Mouse (Mus musculus): ENCODE measurements around the gene Slain2. TPM values are rescaled to one million over a fixed set of nuclear protein-coding genes. Genes with fewer than 3 reads are reported as not detected.
A peak's percentile ranks its signal among the peaks of the same experiment; 100 is the strongest.
"Not testable (repeated sequence)": the region's sequence is repeated elsewhere in the genome, so short reads cannot be mapped to it uniquely, and the experiment has no call there.

Gene Slain2
- total RNA-seq, 2 experiments from 2014 or later: 54.6 to 65.3 TPM

DNA sequence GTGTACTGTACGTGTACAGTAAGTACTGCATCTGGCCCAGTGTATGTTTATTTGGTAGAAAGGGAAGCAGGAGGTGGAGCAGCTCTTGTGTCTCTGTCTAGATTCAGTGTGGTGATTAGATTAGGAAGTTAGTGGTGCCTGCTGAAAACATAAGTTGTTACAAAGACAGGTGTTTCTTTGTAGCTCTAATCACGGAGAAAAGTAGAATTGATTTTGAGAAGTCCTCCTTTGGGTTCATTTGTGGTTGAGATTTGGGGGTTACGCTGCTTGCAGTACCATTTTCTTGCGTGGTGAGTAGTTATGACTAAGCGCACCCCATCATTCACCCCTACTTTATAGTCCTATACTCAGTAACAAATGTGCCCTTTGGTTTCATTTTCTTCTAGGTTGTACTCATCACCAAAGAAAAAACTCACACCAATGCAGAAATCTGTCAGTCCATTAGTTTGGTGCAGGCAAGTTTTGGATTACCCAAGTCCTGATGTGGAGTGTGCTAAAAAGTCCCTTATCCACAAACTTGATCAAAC, 26.9 kb downstream of the Slain2 start:
- DNase-seq (ENCODE audit: low spot score in 2 of 2): no peak

DNA sequence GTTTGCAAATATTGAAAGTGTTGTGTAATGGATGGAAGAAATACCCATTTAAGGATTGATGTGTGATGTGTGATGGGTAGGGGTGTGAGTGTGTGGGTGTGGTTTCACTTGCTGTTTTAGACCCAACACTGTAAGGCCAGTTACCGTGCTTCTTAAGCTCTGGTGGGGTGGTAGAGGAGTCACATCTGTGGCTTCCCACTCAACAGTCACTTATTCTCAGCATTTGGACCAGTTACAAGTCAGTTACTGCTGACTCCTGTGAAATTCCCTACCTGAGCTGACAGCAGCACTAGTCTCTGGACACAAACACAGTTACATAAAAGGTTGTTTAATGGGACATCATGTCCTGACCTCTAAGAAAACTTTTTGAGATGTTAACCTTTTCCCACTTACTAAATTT, 34.0 kb downstream of the Slain2 start:
- no peak for DNase-seq (ENCODE audit: low spot score in 2 of 2)

DNA sequence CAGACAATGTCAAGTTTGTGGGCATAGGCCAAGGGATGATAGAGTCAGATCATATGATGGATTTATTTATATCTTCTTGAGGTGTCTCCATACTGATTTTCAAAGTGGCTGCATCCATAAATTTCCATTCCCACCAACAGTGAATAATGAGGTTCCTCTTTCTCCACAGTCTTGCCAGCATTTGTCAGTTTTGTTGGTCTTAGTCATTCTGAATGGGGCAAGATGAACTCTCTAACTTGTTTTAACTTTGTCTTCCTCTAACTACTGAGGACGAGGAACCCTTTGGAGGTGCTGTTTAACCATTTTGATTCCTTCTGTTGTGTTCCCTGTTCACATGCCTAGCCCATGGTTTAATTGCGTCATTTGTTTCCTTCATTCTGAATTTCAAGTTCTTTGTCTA, 36.1 kb downstream of the Slain2 start:
- DNase-seq (ENCODE audit: low spot score in 2 of 2): no peak

DNA sequence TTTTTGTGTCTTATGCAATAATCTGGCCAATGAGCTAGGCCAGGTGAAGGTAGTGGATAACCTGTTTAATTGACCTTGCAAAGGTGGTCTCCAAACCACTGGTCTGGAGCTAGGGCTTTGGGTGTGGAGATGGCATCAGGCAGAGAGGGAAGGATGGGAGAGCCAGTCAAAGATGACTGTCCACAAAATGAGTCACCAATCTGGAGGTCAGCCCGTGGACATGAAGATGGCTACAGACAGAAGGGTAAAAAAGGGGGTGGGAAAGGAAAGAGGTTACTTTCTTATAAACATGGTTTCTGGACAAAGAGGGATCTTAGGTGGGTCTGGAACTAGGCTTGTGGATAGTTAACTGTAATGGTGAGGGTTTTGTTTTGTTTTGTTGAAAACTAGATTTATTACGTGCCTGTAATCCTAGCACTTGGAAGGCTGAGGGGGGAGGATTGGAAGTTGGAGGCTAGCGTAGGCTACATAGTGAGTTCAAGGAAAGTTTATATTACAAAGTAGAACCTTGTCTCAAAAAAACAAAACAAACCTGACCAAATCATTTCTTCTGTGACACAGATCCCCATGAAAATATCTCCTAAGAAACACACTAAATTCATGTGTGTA, 40.0 kb downstream of the Slain2 start:
- DNase-seq (ENCODE audit: low spot score in 2 of 2): no peak

DNA sequence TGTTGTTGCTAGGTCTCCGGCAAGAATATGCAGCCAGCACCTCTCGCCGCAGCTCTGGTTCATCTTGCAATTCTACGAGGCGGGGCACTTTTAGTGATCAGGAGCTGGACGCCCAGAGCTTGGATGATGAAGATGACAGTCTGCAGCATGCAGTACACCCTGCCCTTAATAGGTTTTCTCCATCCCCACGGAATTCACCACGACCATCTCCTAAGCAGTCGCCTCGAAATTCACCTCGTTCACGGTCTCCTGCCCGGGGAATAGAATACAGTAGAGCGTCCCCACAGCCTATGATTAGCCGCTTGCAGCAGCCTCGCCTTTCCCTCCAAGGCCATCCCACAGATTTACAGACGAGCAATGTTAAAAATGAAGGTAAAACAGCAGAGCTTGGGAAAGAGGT, 43.2 kb downstream of the Slain2 start:
- DNase-seq (ENCODE audit: low spot score in 2 of 2): no peak

DNA sequence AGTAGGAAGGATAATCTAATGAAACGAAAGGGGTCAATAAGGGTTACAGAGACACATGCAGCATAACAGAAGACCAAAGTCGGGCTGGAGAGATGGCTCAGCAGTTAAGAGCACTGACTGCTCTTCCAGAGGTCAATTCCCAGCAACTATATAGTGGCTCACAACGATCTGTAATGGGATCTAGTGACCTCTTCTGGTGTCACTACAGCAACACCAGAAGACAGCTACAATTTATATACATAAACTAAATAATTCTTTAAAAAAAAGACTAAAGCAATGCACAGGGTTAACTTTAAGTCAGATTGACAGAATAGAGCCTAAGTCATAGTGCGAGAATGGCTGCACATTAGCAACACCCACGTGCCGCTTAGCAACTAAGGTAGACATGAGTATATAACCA, 46.0 kb downstream of the Slain2 start:
- DNase-seq (ENCODE audit: low spot score in 2 of 2): no peak

DNA sequence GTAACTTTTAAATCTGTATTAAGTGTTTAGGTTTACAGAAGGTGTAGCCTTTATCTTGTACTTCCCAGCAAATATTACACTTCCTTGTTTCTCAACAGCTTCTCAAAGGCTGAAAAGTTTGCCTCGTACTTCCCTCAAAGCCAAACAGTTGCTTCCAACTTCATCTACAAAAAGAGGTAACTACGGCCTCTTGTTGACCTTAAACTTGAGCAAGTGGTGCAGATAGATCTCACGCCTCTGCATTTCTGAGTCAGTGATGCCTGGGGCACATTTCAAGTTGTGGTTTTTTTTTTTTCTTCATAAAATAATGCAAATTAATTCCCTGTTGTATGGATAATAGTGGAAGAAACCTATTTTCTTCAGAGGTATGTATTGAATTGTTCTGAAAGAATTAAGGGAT, 51.6 kb downstream of the Slain2 start:
- DNase-seq (ENCODE audit: low spot score in 2 of 2): no peak

DNA sequence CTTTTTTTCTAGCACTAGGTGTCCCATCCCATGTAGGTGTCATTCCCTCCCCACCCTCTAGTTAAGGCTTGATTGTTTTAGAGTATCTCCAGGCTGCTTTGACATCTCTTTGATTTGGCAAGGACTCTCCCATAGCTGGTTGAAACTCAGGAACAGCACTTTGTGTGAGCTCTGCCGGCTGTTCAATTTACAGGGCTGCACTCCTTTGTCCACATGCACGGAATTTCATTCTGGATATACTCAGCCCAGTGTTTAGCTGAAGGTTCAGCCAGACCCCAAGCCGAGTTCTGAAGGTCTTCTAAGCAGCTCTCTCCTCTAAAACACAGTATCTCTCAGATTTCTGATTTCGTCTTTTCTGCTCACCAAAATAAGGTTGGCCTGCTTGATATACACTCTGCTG, 58.3 kb downstream of the Slain2 start:
- no peak for DNase-seq (ENCODE audit: low spot score in 2 of 2)

DNA sequence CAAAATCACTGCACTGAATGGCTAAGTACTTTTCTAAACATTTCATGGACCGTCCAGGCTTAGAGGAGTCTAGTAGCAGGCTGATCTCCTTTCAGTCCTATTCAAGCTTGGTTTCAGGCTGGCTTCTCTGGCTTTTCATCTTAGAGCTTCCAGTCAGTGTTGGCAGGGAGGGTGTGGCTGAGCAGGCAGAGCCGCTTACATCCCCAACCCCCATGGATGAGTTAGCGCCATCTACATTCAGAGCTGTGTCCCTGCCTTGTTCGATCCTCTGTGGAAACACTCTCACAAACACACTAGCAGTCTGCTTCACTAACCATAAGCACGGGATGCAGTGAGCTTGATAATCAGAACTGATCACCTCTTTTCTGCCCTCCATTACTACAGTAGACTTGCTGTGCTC, 58.8 kb downstream of the Slain2 start:
- no peak for DNase-seq (ENCODE audit: low spot score in 2 of 2)

DNA sequence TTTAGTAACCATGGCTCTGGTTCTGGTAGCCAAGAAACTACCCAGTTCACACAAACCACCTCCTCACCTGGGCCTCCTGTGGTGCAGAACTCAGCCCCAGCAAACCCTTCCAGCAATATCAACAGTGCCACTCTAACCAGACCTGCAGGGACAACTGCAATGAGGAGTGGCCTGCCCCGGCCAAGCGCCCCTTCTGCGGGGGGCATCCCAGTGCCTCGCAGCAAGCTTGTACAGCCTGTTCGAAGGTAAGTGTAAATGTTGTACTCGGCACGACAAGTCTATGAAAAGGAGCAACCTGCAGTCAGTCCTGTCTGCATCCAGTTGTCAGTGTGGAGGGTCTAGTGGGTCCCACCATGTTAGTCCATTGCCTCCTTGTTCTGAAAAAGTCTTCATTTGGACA, 60.5 kb downstream of the Slain2 start, which contains the start of gene Gm10135:
Gm10135 (minus strand) TSS at position 101 of the 400 bp plus-strand sequence.
- DNase-seq (ENCODE audit: low spot score in 2 of 2): no peak

DNA sequence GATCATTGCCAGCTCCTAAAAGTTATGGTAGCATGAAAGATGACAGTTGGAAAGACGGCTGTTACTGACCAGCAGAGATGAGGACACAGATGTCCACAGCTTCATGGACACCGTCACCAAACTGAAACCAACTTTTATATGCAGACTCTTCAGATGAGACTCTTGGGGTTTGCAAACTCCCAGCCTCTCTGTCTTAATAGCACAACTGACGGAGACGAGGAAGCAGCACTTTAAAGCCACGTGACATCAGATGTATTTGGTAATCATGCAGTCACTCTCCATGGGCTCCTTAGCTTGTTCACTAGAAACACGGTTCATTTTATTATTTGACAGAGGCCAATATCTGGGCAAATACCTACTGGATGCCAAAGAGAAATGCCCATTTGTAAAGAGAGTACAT, 61.9 kb downstream of the Slain2 start:
- DNase-seq (ENCODE audit: low spot score in 2 of 2): no peak

DNA sequence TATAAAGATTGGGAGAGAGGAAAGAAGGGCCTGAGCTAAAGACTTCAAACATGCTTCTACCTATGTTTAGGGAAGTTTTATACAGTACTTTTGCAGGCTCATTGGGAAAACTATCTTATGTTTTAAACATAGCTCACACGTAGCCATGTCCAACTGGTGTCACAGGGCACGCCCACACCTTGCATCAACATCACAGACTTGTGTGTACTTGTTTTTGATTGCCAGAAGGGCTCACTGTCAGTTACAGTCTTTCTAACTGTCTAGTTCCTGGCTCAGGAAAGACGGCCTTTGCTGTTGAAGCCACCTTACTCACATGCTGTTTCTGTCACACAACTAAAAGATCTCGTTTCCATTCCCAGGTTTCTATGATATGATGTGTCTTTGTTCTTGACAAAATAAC, 62.4 kb downstream of the Slain2 start:
- peak in 1 of 2 experiments; percentile 0 for DNase-seq (ENCODE audit: low spot score in 2 of 2)

DNA sequence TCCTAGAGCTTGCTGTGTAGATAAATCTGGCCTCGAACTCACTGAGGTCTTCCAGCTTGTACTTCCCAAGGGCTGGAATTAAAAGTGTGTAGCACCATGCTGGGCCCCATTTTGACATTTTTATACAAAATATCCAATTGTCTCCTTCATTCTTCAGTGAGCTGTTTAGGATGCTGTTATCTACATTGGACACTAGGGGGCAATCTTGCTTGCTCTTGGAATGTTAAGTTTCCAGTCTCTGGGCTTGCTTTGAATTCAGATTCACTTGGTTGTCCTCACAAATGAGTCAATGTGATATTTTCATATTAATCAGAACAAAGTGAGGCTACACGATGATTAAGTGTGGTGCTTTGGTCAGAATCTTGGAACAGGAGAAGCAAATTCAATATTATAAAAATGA, 70.0 kb downstream of the Slain2 start:
- no peak for DNase-seq (ENCODE audit: low spot score in 2 of 2)

DNA sequence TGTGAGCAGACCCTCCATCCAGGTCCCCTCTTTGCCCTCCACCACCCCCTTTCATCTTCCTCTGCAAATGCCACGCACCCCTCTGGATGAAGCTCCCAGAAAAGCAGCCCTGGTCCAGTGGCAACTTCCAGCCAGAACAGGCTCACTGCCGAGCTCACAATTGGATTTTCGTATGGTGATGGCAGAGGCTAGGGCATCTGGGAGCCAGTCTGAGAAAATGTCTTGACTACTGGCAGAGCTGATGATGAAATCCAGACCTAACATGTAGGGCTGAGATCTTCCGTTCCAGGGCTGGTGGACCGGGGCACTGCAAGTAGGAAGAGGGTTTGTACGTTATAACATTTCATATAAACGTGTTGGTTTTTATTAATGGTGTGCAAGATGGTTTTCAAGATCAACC, 73.7 kb downstream of the Slain2 start:
- no peak for DNase-seq (ENCODE audit: low spot score in 2 of 2)

DNA sequence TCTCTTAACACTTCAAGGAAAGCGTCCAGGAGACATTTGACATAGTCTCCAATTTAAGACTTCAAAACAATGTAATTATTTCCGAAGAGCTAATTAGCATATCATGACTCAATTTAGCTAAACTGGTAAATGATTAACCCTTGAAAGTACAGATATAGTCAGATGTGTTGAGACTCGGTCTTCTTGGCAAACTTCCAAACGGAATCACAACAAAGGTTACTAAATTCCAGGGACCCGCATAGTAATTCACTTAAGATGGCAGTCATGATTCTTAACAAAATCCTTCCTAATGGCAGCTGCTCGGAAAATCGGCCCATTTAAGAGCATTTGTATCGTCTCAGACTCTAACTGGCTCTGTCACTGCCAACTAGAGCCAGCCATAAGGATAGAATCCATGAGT, 75.7 kb downstream of the Slain2 start:
- DNase-seq (ENCODE audit: low spot score in 2 of 2): no peak

DNA sequence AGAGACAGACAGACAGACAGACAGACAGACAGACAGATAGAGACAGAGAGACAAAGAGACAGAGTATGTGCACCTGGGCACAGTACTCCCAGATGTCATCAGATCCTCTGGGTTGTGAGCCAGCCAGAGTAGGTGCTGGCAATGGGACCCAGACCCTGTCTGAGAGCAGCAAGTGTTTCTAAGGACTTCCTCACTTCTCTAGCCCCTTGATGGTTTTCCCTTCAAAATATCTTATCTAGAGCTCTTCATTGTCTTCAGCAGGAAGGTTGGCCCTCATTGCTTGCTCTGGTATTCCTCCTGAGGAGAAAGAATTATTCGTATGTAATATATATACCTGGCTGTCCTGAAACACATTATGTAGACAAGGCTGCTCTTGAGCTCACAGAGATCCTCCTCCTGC, 78.4 kb downstream of the Slain2 start:
- no peak for DNase-seq (ENCODE audit: low spot score in 2 of 2)

DNA sequence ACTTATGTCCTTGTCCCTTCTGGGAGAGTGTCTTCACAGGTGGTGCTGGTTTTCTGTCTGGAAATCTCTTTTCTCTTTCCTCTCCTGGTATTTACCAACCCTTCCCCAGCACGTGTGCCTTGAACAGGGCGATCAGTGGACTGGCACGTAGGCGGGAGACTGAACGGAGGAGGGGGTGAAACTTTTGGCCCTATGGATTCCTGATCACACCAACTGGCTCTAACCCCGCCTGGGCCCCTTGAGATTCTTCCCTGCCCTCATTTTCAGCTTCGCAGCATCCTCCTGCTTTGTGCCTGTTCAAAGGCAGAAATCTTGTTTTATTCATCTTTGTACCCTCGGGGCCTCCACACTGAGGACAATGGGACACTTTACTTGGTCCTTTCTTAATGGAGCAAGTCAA, 80.3 kb downstream of the Slain2 start:
- no peak for DNase-seq (ENCODE audit: low spot score in 2 of 2)

DNA sequence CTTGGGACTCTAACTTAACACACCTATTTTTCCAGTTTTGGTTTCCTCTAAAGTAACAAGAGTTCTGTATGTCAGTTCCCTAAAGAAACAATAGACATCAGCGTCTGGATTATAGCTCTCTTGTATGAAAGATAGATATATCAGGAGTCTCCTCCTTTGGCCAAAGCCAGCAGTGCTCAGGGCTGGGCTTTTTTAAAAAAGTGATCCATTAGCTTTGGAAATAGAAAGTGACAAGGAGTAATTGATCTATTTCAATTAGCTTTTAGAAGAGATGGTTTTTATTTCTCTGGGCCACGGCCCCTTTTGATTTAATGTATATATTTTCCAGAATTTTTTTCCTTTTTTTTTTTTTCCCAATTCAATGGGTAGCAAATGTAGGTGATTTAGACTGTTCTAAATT, 80.8 kb downstream of the Slain2 start:
- no peak for DNase-seq (ENCODE audit: low spot score in 2 of 2)

DNA sequence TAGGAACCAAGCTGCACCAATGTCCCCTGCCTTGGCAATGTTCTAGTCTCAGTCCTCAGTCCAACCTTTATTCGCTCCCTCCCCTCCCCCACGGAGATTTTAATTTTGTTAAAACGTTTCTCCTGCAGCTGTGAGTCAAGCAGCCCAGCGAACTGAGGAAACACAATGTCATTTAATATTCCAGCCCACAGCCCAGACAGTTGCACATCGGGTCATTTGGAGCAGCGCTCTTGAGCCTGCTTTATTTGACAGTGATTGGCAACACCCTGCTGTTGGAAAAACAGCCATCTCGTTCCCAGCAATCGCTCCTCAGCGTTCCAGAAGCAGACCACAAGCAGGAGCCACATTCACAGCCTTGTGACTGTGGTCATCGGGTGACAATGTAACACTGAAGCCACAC, 81.3 kb downstream of the Slain2 start:
- no peak for DNase-seq (ENCODE audit: low spot score in 2 of 2)

DNA sequence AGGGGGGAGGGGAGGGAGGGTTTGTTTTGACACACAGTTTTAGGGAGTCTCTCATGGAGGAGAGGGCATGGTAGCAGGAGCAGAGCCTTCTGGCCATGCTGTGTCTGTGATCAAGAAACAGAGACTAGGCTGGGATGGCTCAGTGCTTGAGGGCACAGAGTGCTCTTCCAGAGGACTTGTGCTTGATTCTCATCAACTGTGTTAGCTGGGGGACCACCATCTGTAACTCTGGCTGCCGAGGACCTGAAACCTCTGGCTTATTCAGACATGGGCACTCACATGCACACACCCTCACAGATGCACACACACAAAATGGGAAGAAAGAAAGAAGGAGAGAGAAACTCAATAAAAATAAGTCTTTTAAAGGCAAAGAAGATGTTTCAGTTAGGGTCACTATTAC, 84.4 kb downstream of the Slain2 start:
- not testable (repeated sequence) for DNase-seq (ENCODE audit: low spot score in 2 of 2)

DNA sequence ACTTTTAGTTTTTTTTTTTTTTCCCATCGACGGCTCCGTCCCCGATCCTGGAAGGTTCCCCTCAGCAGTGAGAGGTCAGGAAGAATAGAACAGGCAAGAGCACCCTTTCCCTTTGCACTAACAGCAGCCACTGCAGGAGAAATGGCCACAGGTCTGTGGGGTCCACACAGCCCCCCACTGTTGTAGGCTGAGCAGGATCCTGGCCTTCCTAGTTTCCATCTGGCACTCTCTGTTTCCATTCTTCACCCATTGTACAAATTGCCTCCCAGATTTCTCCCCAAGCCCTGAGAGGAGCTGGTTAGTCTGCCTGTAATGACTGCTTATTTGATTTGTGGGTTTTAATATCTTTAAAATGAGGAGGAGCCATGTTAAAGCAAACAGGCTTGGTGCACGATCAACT, 89.9 kb downstream of the Slain2 start:
- no peak for DNase-seq (ENCODE audit: low spot score in 2 of 2)

DNA sequence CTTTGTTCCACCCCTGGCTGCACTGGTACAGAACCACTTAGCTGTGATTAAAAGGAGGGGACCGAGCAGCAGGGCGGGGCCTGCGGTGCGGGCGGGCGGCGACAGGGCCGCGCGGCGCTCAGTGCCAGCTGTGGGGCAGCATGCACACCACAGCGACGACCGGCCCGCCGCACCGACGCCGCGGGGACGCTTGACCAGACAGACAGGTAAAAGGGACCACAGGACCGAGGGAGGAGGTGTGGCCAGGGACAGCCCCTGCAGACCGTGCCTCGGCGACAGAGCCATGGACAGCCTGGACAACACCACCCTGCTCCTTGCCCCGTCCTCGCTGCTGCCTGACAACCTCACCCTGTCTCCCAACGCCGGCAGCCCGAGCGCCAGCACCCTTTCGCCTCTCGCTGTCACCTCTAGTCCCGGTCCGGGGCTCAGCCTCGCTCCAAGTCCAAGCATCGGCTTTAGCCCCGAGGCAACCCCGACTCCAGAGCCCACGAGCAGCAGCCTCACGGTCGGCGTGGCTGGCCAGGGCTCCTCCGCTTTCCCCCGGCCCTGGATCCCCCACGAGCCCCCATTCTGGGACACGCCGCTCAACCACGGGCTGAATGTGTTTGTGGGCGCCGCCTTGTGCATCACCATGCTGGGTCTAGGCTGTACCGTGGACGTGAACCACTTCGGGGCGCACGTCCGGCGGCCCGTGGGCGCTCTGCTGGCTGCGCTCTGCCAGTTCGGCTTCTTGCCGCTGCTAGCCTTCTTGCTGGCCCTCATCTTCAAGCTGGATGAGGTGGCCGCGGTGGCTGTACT, 92.9 kb downstream of the Slain2 start, which contains the start of gene Slc10a4:
Slc10a4 (plus strand) TSS at position 100 of the 798 bp plus-strand sequence.
- DNase-seq (ENCODE audit: low spot score in 2 of 2): no peak

DNA sequence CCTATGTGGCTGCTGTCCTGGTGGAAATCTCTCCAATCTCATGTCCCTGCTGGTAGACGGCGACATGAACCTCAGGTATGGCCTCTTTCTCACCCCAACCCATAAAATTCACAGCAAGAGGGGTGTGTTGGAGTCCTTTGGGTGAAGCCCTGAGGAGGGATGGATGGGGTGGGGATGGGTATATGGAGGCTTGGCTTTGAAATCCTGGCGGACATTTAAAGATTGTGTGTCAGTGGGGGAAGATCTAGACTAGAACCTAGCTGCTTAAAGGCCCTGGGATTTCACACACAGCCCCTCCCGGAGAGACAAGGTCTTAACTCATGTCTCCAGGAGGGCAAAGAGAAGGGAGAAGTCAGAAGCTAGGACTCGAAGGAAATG, 93.5 kb downstream of the Slain2 start:
- DNase-seq (ENCODE audit: low spot score in 2 of 2): no peak
